Mouse (Mus musculus) kidney, postnatal 0 days (tissue): ENCODE results near the gene Trim67. TPM values are rescaled to one million over a fixed set of nuclear protein-coding genes. Genes with fewer than 3 reads are reported as not detected.

Source experiments
- ATAC-seq: fragments of 200-750 bp; cut with Nextera tagmentation; replicated peaks from 2 replicates; pipeline ENCODE4 v1.8.0; 2017; ENCODE audit warnings: low read depth, moderate number of reproducible peaks, moderate TSS enrichment, moderate library complexity; ENCODE audit not compliant: low FRiP score
- DNase-seq: peaks from one replicate; pipeline ENCODE4 v3.0.0-alpha.2; 2016; ENCODE audit warnings: low spot score
- H3K27ac ChIP-seq: fragments of 300-500 bp; sonication (generic); 2 replicates; pipeline ENCODE4 v1.5.1; 2014; ENCODE audit warnings: mild to moderate bottlenecking
- H3K27me3 ChIP-seq: fragments of 300-500 bp; sonication (generic); 2 replicates; pipeline ENCODE4 v1.6.1; 2014; ENCODE audit warnings: low read length, mixed read lengths; ENCODE audit not compliant: insufficient read depth
- H3K36me3 ChIP-seq: fragments of 300-500 bp; sonication (generic); 2 replicates; pipeline ENCODE4 v1.6.1; 2014; ENCODE audit warnings: low read length, mixed read lengths; ENCODE audit not compliant: insufficient read depth
- H3K4me1 ChIP-seq: fragments of 300-500 bp; sonication (generic); replicated peaks from 2 replicates; pipeline ENCODE4 v1.6.1; 2014; ENCODE audit warnings: antibody characterized with exemption, low read length, mixed read lengths; ENCODE audit not compliant: insufficient read depth
- H3K4me2 ChIP-seq: fragments of 300-500 bp; sonication (generic); 2 replicates; pipeline ENCODE4 v1.6.1; 2014; ENCODE audit warnings: mild to moderate bottlenecking, low read length, moderate library complexity, mixed read lengths
- H3K4me3 ChIP-seq: fragments of 300-500 bp; sonication (generic); replicated peaks from 2 replicates; pipeline ENCODE4 v1.5.1; 2014; ENCODE audit warnings: low read depth, low read length
- H3K9ac ChIP-seq: fragments of 300-500 bp; sonication (generic); 2 replicates; pipeline ENCODE4 v1.6.1; 2014; ENCODE audit warnings: low read depth, low read length
- H3K9me3 ChIP-seq: fragments of 300-500 bp; sonication (generic); replicated peaks from 2 replicates; pipeline ENCODE4 v1.6.1; 2016; ENCODE audit warnings: low read length, inconsistent platforms, mixed read lengths
- CTCF ChIP-seq: IDR thresholded peaks from 2 replicates; pipeline ENCODE4 v1.5.1; 2016; ENCODE audit warnings: antibody characterized with exemption, low read depth, mild to moderate bottlenecking, moderate library complexity
- WGBS: fragments of 180-500 bp; shearing (Covaris S2); extraction: QIAGEN DNeasy Blood & Tissue Kit; methylation state at CpG from one replicate; pipeline ENCODE4 v1.1.7; 2014; 5-methylcytosine and 5-hydroxymethylcytosine counted together
- polyA plus RNA-seq: library from polyadenylated mRNA; unstranded; fragments of >200 nt; fragmentation: Nextera tagmentation; extraction: Ambion mirVana; gene quantifications from 2 replicates; pipeline ENCODE4 v1.2.1, GENCODE M21; 2015

The Trim67 gene
- polyA plus RNA-seq, 1 experiment from 2014 or later: 0.04 TPM

- Histone ChIP-seq H3K4me1 (peaks cover 18% of the 10 kb centered on the region), H3K4me3 (no peak overlapping the region), H3K4me2 (0 out of 2 replicates have a peak overlapping the region, but pooled peaks have one; percentile 5), H3K9me3 (no peaks in the 10 kb centered on the region), H3K36me3 (no peaks in the 10 kb centered on the region), H3K9ac (no peak overlapping the region), H3K27me3 (no peaks in the 10 kb centered on the region), H3K27ac (peak overlapping the region; percentile 60)
- no peak for ATAC-seq
- no peak for DNase-seq
- no peak for TF ChIP-seq CTCF
- WGBS: 45% methylated on average over 4 of the region's 4 CpGs
Measured at GRCm38 (mm10) chr8:124754792-124755190, 38.1 kb upstream of the Trim67 start.

GRCm38 (mm10) chr8:124755481-124755880 lies 37.4 kb upstream of the Trim67 start:
- no peak for ATAC-seq
- no peak overlapping the region for H3K9ac ChIP-seq
- no peak for DNase-seq
- H3K4me1 ChIP-seq: peaks cover 18% of the 10 kb centered on the region
- H3K27ac ChIP-seq: no peak overlapping the region
- no peaks in the 10 kb centered on the region for H3K9me3 ChIP-seq
- no peak for TF ChIP-seq CTCF
- H3K36me3 ChIP-seq: no peaks in the 10 kb centered on the region
- H3K4me2 ChIP-seq: no peak overlapping the region
- 81% methylated on average over 8 of the region's 8 CpGs for WGBS
- H3K27me3 ChIP-seq: no peaks in the 10 kb centered on the region
- H3K4me3 ChIP-seq: no peak overlapping the region

GRCm38 (mm10) chr8:124756153-124756552 lies 36.7 kb upstream of the Trim67 start:
- H3K4me1 ChIP-seq: peaks cover 15% of the 10 kb centered on the region
- H3K4me2 ChIP-seq: no peak overlapping the region
- H3K36me3 ChIP-seq: no peaks in the 10 kb centered on the region
- 67% methylated on average over 2 of the region's 2 CpGs for WGBS
- DNase-seq (no peak), ATAC-seq (no peak)
- no peaks in the 10 kb centered on the region for H3K27me3 ChIP-seq
- TF ChIP-seq CTCF: no peak
- no peak overlapping the region for H3K4me3 ChIP-seq
- no peak overlapping the region for H3K9ac ChIP-seq
- no peaks in the 10 kb centered on the region for H3K9me3 ChIP-seq
- no peak overlapping the region for H3K27ac ChIP-seq

- ATAC-seq: no peak
Measured at GRCm38 (mm10) chr8:124756601-124757000, 36.3 kb upstream of the Trim67 start.

GRCm38 (mm10) chr8:124758544-124758943 lies 34.3 kb upstream of the Trim67 start:
- Histone ChIP-seq H3K9ac (no peak overlapping the region), H3K9me3 (no peaks in the 10 kb centered on the region), H3K27ac (no peak overlapping the region), H3K27me3 (no peaks in the 10 kb centered on the region), H3K4me1 (peaks cover 12% of the 10 kb centered on the region; the same call in 1 of the 2 replicates), H3K36me3 (no peaks in the 10 kb centered on the region), H3K4me2 (no peak overlapping the region), H3K4me3 (no peak overlapping the region)
- ATAC-seq: no peak
- 43% methylated on average over 3 of the region's 3 CpGs for WGBS
- DNase-seq: peak; percentile 24
- TF ChIP-seq CTCF: peak; percentile 68

More at GRCm38 (mm10) chr8:124756601-124757000, 36.3 kb upstream of the Trim67 start:
- TF ChIP-seq CTCF: no peak
- 73% methylated on average over 5 of the region's 5 CpGs for WGBS
- Histone ChIP-seq H3K36me3 (no peaks in the 10 kb centered on the region), H3K27me3 (no peaks in the 10 kb centered on the region), H3K4me1 (peaks cover 12% of the 10 kb centered on the region; the same call in 1 of the 2 replicates), H3K9ac (no peak overlapping the region), H3K9me3 (no peaks in the 10 kb centered on the region), H3K27ac (no peak overlapping the region), H3K4me2 (no peak overlapping the region), H3K4me3 (no peak overlapping the region)
- no peak for DNase-seq

- Histone ChIP-seq H3K36me3 (no peaks in the 10 kb centered on the region), H3K9me3 (no peaks in the 10 kb centered on the region), H3K27me3 (no peaks in the 10 kb centered on the region), H3K4me3 (no peak overlapping the region), H3K9ac (no peak overlapping the region), H3K27ac (no peak overlapping the region), H3K4me1 (no peaks in the 10 kb centered on the region), H3K4me2 (no peak overlapping the region)
- 55% methylated on average over 7 of the region's 7 CpGs for WGBS
- no peak for ATAC-seq
- no peak for DNase-seq
- no peak for TF ChIP-seq CTCF
Measured at GRCm38 (mm10) chr8:124763061-124763460, 29.8 kb upstream of the Trim67 start.

GRCm38 (mm10) chr8:124772389-124772788 lies 20.5 kb upstream of the Trim67 start:
- no peak for ATAC-seq
- no peak for DNase-seq
- Histone ChIP-seq H3K36me3 (no peaks in the 10 kb centered on the region), H3K27ac (no peak overlapping the region), H3K27me3 (no peaks in the 10 kb centered on the region), H3K9ac (no peak overlapping the region), H3K4me1 (no peaks in the 10 kb centered on the region), H3K9me3 (no peaks in the 10 kb centered on the region), H3K4me3 (no peak overlapping the region), H3K4me2 (no peak overlapping the region)
- no peak for TF ChIP-seq CTCF
- WGBS: 64% methylated on average over 2 of the region's 2 CpGs
